Mouse (Mus musculus) hindbrain, postnatal 0 days (tissue): ENCODE measurements around the gene H2-M10.4. TPM values are rescaled to one million over a fixed set of nuclear protein-coding genes. Genes with fewer than 3 reads are reported as not detected.
"Not testable (repeated sequence)": the region's sequence is repeated elsewhere in the genome, so short reads cannot be mapped to it uniquely, and the experiment has no call there.

Experiments
- ATAC-seq: fragments of 200-750 bp; cut with Nextera tagmentation; 2 replicates; pipeline ENCODE4 v1.8.0; 2017; ENCODE audit warnings: mild to moderate bottlenecking, moderate TSS enrichment, moderate library complexity
- DNase-seq: peaks from one replicate; pipeline ENCODE4 v3.0.0-alpha.2; 2015; ENCODE audit warnings: low spot score
- H3K27ac ChIP-seq: fragments of 300-500 bp; sonication (generic); 2 replicates; pipeline ENCODE4 v1.5.1; 2014; ENCODE audit warnings: mild to moderate bottlenecking
- H3K27me3 ChIP-seq: fragments of 300-500 bp; sonication (generic); 2 replicates; pipeline ENCODE4 v1.6.1; 2014; ENCODE audit warnings: low read length, mixed read lengths; ENCODE audit not compliant: insufficient read depth
- H3K36me3 ChIP-seq: fragments of 300-500 bp; sonication (generic); 2 replicates; pipeline ENCODE4 v1.6.1; 2014; ENCODE audit warnings: low read length, mixed read lengths; ENCODE audit not compliant: insufficient read depth
- H3K4me1 ChIP-seq: fragments of 300-500 bp; sonication (generic); 2 replicates; pipeline ENCODE4 v1.6.1; 2014; ENCODE audit warnings: antibody characterized with exemption, low read length, mixed read lengths; ENCODE audit not compliant: insufficient read depth
- H3K4me2 ChIP-seq: fragments of 300-500 bp; sonication (generic); 2 replicates; pipeline ENCODE4 v1.6.1; 2014; ENCODE audit warnings: low read depth, mild to moderate bottlenecking, low read length, moderate library complexity, mixed read lengths
- H3K4me3 ChIP-seq: fragments of 300-500 bp; sonication (generic); 2 replicates; pipeline ENCODE4 v1.5.1; 2014; ENCODE audit warnings: low read length
- H3K9ac ChIP-seq: fragments of 300-500 bp; sonication (generic); replicated peaks from 2 replicates; pipeline ENCODE4 v1.6.1; 2014; ENCODE audit warnings: mild to moderate bottlenecking, low read length, moderate library complexity, mixed read lengths
- H3K9me3 ChIP-seq: fragments of 300-500 bp; sonication (generic); 2 replicates; pipeline ENCODE4 v1.6.1; 2016; ENCODE audit warnings: low read length, mixed read lengths
- CTCF ChIP-seq: IDR thresholded peaks from 2 replicates; pipeline ENCODE4 v1.5.1; 2016; ENCODE audit warnings: antibody characterized with exemption, control low read depth, low read depth
- WGBS: fragments of 180-500 bp; shearing (Covaris S2); extraction: QIAGEN DNeasy Blood & Tissue Kit; methylation state at CpG from one replicate; pipeline ENCODE4 v1.1.7; 2014; 5-methylcytosine and 5-hydroxymethylcytosine counted together
- polyA plus RNA-seq: library from polyadenylated mRNA; unstranded; fragments of >200 nt; fragmentation: Nextera tagmentation; extraction: Ambion mirVana; gene quantifications from 2 replicates; pipeline ENCODE4 v1.2.1, GENCODE M21; 2015
- total RNA-seq: library from RNA; depleted of rRNA; stranded (reverse); fragments of >200 nt; gene quantifications from 2 replicates; pipeline ENCODE4 v1.2.3, GENCODE M21; 2014; rRNA removed

The H2-M10.4 gene
- not detected in 2 replicates for total RNA-seq
- polyA plus RNA-seq: not detected in 2 replicates

DNA sequence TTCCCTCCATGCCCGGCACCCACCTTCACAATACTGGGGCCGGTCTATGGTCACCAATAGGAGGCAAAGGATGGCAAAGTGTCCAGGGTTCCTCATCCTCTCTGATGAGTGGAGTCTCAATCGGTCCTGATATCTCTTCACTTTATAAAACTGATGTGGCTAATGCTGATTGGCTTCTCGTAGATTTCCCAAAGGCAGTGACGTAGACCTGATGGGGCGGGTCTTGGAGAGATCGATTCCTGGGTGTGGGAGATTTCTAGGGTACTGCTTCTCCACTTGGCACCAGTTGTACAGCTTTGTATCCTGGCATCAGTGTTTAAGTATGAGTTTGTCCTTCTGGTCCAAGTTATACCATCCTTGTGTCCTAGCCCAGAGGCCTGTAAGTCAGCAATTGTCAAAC, at the start of gene H2-M10.4:
Gene H2-M10.4, minus strand, starts transcription at position 101 of the 400 bp plus-strand sequence.
- TF ChIP-seq CTCF: no peak
- Histone ChIP-seq H3K9me3 (no peaks in the 10 kb centered on the region), H3K27me3 (no peaks in the 10 kb centered on the region), H3K4me1 (no peaks in the 10 kb centered on the region), H3K4me2 (no peak within 1 kb of the TSS), H3K9ac (no peak within 1 kb of the TSS), H3K27ac (no peak within 1 kb of the TSS), H3K4me3 (no peak within 1 kb of the TSS), H3K36me3 (no peaks in the 10 kb centered on the region)
- no peak for DNase-seq
- 90% methylated on average over 7 of the region's 7 CpGs for WGBS
- no peak for ATAC-seq

DNA sequence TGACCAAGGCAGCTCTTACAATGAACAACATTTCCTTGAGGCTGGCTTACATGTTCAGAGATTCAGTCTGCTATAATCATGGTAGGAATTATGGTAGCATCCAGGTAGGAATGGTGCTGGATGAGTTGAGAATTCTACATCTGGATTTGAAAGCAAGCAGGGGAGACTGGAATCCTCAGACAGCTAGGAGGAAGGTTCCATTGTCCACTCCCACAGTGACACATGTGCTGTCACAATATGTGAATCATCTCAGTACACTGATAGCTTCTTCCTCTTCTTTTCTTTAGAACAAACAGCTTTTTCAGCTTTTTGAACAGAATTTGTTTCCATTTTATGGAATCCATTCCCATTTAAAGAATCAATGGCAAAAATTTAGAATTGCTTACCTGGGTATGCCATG, 41.8 kb upstream of the H2-M10.4 start:
- Histone ChIP-seq H3K4me2 (no peak overlapping the region), H3K36me3 (no peaks in the 10 kb centered on the region), H3K27ac (no peak overlapping the region), H3K9ac (no peak overlapping the region), H3K4me1 (no peaks in the 10 kb centered on the region), H3K27me3 (no peaks in the 10 kb centered on the region), H3K4me3 (no peak overlapping the region), H3K9me3 (no peaks in the 10 kb centered on the region)
- ATAC-seq (no peak), DNase-seq (no peak)
- no peak for TF ChIP-seq CTCF

- no peak for DNase-seq
- no peak overlapping the region for H3K9ac ChIP-seq
- 78% methylated on average over 1 of the region's 1 CpGs for WGBS
- no peaks in the 10 kb centered on the region for H3K36me3 ChIP-seq
- H3K4me3 ChIP-seq: no peak overlapping the region
- no peak for TF ChIP-seq CTCF
- no peaks in the 10 kb centered on the region for H3K27me3 ChIP-seq
- no peak for ATAC-seq
- H3K9me3 ChIP-seq: no peaks in the 10 kb centered on the region
- no peaks in the 10 kb centered on the region for H3K4me1 ChIP-seq
- no peak overlapping the region for H3K27ac ChIP-seq
- H3K4me2 ChIP-seq: no peak overlapping the region
Observed at GRCm38 (mm10) chr17:36500435-36500834, 38.3 kb upstream of the H2-M10.4 start.

- ATAC-seq, DNase-seq, H3K4me1 ChIP-seq, H3K4me3 ChIP-seq, H3K36me3 ChIP-seq, H3K4me2 ChIP-seq, H3K9ac ChIP-seq, H3K9me3 ChIP-seq, H3K27ac ChIP-seq, H3K27me3 ChIP-seq: not testable (repeated sequence)
- WGBS: 95% methylated on average over 16 of the region's 16 CpGs
Observed at GRCm38 (mm10) chr17:36488181-36488580, 26.0 kb upstream of the H2-M10.4 start.

- Histone ChIP-seq H3K4me1 (no peaks in the 10 kb centered on the region), H3K4me2 (no peak overlapping the region), H3K27me3 (no peaks in the 10 kb centered on the region), H3K27ac (no peak overlapping the region), H3K9ac (no peak overlapping the region), H3K9me3 (no peaks in the 10 kb centered on the region), H3K36me3 (no peaks in the 10 kb centered on the region), H3K4me3 (no peak overlapping the region)
- DNase-seq (no peak), ATAC-seq (no peak)
- 92% methylated on average over 1 of the region's 1 CpGs for WGBS
- TF ChIP-seq CTCF: no peak
Observed at GRCm38 (mm10) chr17:36486687-36487230, 24.6 kb upstream of the H2-M10.4 start.

DNA sequence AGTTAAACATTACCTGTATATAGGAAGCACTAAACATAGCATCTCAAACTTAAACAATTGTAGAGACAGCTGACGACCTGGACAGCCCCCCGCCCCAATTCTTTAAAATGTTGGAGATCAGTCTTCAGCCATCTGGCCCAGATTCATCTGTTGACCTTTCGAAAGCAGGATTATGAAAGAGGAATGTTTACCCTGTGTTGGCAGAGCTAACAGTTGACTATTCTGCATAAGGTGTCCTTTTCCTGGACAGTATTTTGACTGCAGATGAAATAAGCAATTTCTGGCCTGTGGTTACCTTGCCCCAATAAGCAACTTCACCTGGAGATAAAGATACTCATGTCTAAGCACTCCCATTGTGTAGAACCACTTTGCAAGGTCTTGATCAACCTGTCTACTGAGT, 21.7 kb upstream of the H2-M10.4 start:
- Histone ChIP-seq H3K36me3 (no peaks in the 10 kb centered on the region), H3K27me3 (no peaks in the 10 kb centered on the region), H3K4me3 (no peak overlapping the region), H3K4me1 (no peaks in the 10 kb centered on the region), H3K9ac (no peak overlapping the region), H3K9me3 (no peaks in the 10 kb centered on the region), H3K27ac (no peak overlapping the region), H3K4me2 (no peak overlapping the region)
- 83% methylated on average over 3 of the region's 3 CpGs for WGBS
- no peak for ATAC-seq
- TF ChIP-seq CTCF: no peak
- DNase-seq: no peak

GRCm38 (mm10) chr17:36456260-36456659, 5.9 kb downstream of the H2-M10.4 start:
- 73% methylated on average over 4 of the region's 4 CpGs for WGBS
- DNase-seq (no peak), ATAC-seq (no peak)
- Histone ChIP-seq H3K4me3 (no peak overlapping the region), H3K27me3 (no peaks in the 10 kb centered on the region), H3K4me1 (no peaks in the 10 kb centered on the region), H3K4me2 (no peak overlapping the region), H3K9ac (no peak overlapping the region), H3K27ac (no peak overlapping the region), H3K9me3 (no peaks in the 10 kb centered on the region), H3K36me3 (no peaks in the 10 kb centered on the region)
- TF ChIP-seq CTCF: no peak
